Mouse (Mus musculus): Measurements from ENCODE around the gene Bbc3. TPM values are rescaled to one million over a fixed set of nuclear protein-coding genes. Genes with fewer than 3 reads are reported as not detected.
A peak's percentile ranks its signal among the peaks of the same experiment; 100 is the strongest.

Bbc3 gene
- total and polyA plus RNA-seq, 3 experiments: 2.9 to 9.3 TPM; not detected in 1

GRCm38 (mm10) chr7:16312011-16312671 lies 3.9 kb downstream of the Bbc3 start:
- no peak for TF ChIP-seq ETS1 (IDR thresholded peaks at IDR 0.05; ENCODE audit: low read depth, low read length)
- no peak for TF ChIP-seq ZC3H11A (IDR thresholded peaks at IDR 0.05; ENCODE audit: low read depth, low read length)
- no peak for TF ChIP-seq POLR2AphosphoS5 (IDR thresholded peaks at IDR 0.05; ENCODE audit: borderline replicate concordance, low read depth, low read length)
- no peak for TF ChIP-seq RAD21 (IDR thresholded peaks at IDR 0.05; ENCODE audit: low read depth, low read length)
- TF ChIP-seq MEF2A (IDR thresholded peaks at IDR 0.05; ENCODE audit: extremely low read depth, insufficient replicate concordance, low read depth, low read length, poor library complexity, severe bottlenecking): no peak
- TF ChIP-seq CTCF (IDR thresholded peaks at IDR 0.05 in 2 of 3, conservative IDR thresholded peaks at IDR 0.05 in 1 of 3; ENCODE audit: control insufficient read depth in 1 of 3, insufficient read depth in 1 of 3, low read depth in 2 of 3, low read length in 3 of 3, poor library complexity in 1 of 3, severe bottlenecking in 1 of 3): no peak
- peak; percentile 43; the same call in 1 of the 2 replicates for TF ChIP-seq MXI1 (IDR thresholded peaks at IDR 0.05; ENCODE audit: low read depth, low read length)
- TF ChIP-seq BHLHE40 (IDR thresholded peaks at IDR 0.05; ENCODE audit: borderline replicate concordance, low read depth, low read length): no peak
- TF ChIP-seq POLR2A (IDR thresholded peaks at IDR 0.05; ENCODE audit: control insufficient read depth in 1 of 2, insufficient read depth in 1 of 2, low read depth in 1 of 2, low read length in 2 of 2, poor library complexity in 1 of 2): peak in 1 of 2 experiments; percentile 18; a peak in 1 of 4 replicates
- 0 out of 2 replicates have a peak, but pooled peaks have one; percentile 52 for TF ChIP-seq UBTF (IDR thresholded peaks at IDR 0.05; ENCODE audit: borderline replicate concordance, insufficient read depth, low read depth, low read length)
- Histone ChIP-seq H3K27ac (ENCODE audit: control insufficient read depth, low read depth, low read length) (peak overlapping the region; percentile 65), H3K9ac (ENCODE audit: control insufficient read depth, low read depth, low read length, poor library complexity, severe bottlenecking) (peak overlapping the region; percentile 88), H3K4me3 (ENCODE audit: control insufficient read depth in 1 of 2, insufficient read depth in 1 of 2, low read depth in 2 of 2, low read length in 2 of 2) (peak overlapping the region; percentile 65 to 87), H3K4me1 (ENCODE audit: control insufficient read depth in 1 of 2, insufficient read depth in 2 of 2, low read length in 2 of 2) (peaks cover 4 to 15% of the 10 kb centered on the region in 2 experiments; a peak in 3 of 4 replicates), H3K27me3 (ENCODE audit: control insufficient read depth in 1 of 2, insufficient read depth in 2 of 2, low read length in 2 of 2) (no peaks in the 10 kb centered on the region), H3K9me3 (replicated peaks; ENCODE audit: insufficient read depth, low read length) (no peaks in the 10 kb centered on the region), H3K79me2 (ENCODE audit: control insufficient read depth, insufficient read depth, low read length, poor library complexity) (peaks cover 14% of the 10 kb centered on the region), H3K36me3 (ENCODE audit: control insufficient read depth in 1 of 2, insufficient read depth in 2 of 2, low read length in 2 of 2) (peaks cover 0 to 5% of the 10 kb centered on the region in 2 experiments; a peak in 2 of 4 replicates)
- peak; percentile 50 for DNase-seq (ENCODE audit: low read depth, low spot score)

GRCm38 (mm10) chr7:16312672-16313311 lies 4.6 kb downstream of the Bbc3 start:
- peaks cover 4 to 11% of the 10 kb centered on the region in 2 experiments; a peak in 3 of 4 replicates for H3K4me1 ChIP-seq (ENCODE audit: control insufficient read depth in 1 of 2, insufficient read depth in 2 of 2, low read length in 2 of 2)
- peak overlapping the region; percentile 88 for H3K9ac ChIP-seq (ENCODE audit: control insufficient read depth, low read depth, low read length, poor library complexity, severe bottlenecking)
- TF ChIP-seq MAZ (IDR thresholded peaks at IDR 0.05; ENCODE audit: low read depth, low read length): 0 out of 2 replicates have a peak, but pooled peaks have one; percentile 21
- TF ChIP-seq SIN3A (IDR thresholded peaks at IDR 0.05; ENCODE audit: low read length): peak; percentile 65; the same call in 1 of the 2 replicates
- TF ChIP-seq POLR2A (IDR thresholded peaks at IDR 0.05; ENCODE audit: control insufficient read depth in 1 of 2, insufficient read depth in 1 of 2, low read depth in 1 of 2, low read length in 2 of 2, poor library complexity in 1 of 2): no peak
- peak; percentile 35; the same call in 1 of the 2 replicates for TF ChIP-seq MXI1 (IDR thresholded peaks at IDR 0.05; ENCODE audit: low read depth, low read length)
- H3K27ac ChIP-seq (ENCODE audit: control insufficient read depth, low read depth, low read length): no peak overlapping the region
- peak; percentile 61 for DNase-seq (ENCODE audit: low read depth, low spot score)
- H3K36me3 ChIP-seq (ENCODE audit: control insufficient read depth in 1 of 2, insufficient read depth in 2 of 2, low read length in 2 of 2): peaks cover 0 to 5% of the 10 kb centered on the region in 2 experiments; a peak in 2 of 4 replicates
- no peaks in the 10 kb centered on the region for H3K9me3 ChIP-seq (replicated peaks; ENCODE audit: insufficient read depth, low read length)
- peak overlapping the region; percentile 65 to 87 for H3K4me3 ChIP-seq (ENCODE audit: control insufficient read depth in 1 of 2, insufficient read depth in 1 of 2, low read depth in 2 of 2, low read length in 2 of 2)
- H3K79me2 ChIP-seq (ENCODE audit: control insufficient read depth, insufficient read depth, low read length, poor library complexity): peaks cover 14% of the 10 kb centered on the region
- H3K27me3 ChIP-seq (ENCODE audit: control insufficient read depth in 1 of 2, insufficient read depth in 2 of 2, low read length in 2 of 2): no peaks in the 10 kb centered on the region
